Mouse (Mus musculus) forebrain, embryonic 12.5 days (tissue): Measurements from ENCODE around the gene Map6d1. TPM values are rescaled to one million over a fixed set of nuclear protein-coding genes. Genes with fewer than 3 reads are reported as not detected.

Experiments used
- ATAC-seq: fragments of 200-750 bp; cut with Nextera tagmentation; 2 replicates; pipeline ENCODE4 v1.8.0; 2017; ENCODE audit warnings: moderate TSS enrichment; ENCODE audit not compliant: low FRiP score
- H3K27ac ChIP-seq: fragments of 300-500 bp; sonication (generic); 2 replicates; pipeline ENCODE4 v1.5.1; 2016; ENCODE audit warnings: mild to moderate bottlenecking
- H3K27me3 ChIP-seq: fragments of 300-500 bp; sonication (generic); 2 replicates; pipeline ENCODE4 v1.6.1; 2016; ENCODE audit warnings: mild to moderate bottlenecking
- H3K36me3 ChIP-seq: fragments of 300-500 bp; sonication (generic); replicated peaks from 2 replicates; pipeline ENCODE4 v1.6.1; 2016; ENCODE audit warnings: mild to moderate bottlenecking
- H3K4me1 ChIP-seq: fragments of 300-500 bp; sonication (generic); 2 replicates; pipeline ENCODE4 v1.6.1; 2016
- H3K4me2 ChIP-seq: fragments of 300-500 bp; sonication (generic); 2 replicates; pipeline ENCODE4 v1.6.1; 2016; ENCODE audit warnings: mild to moderate bottlenecking, moderate library complexity
- H3K4me3 ChIP-seq: fragments of 300-500 bp; sonication (generic); replicated peaks from 2 replicates; pipeline ENCODE4 v1.5.1; 2016; ENCODE audit warnings: mild to moderate bottlenecking
- H3K9ac ChIP-seq: fragments of 300-500 bp; sonication (generic); 2 replicates; pipeline ENCODE4 v1.6.1; 2016; ENCODE audit warnings: mild to moderate bottlenecking
- H3K9me3 ChIP-seq: fragments of 300-500 bp; sonication (generic); 2 replicates; pipeline ENCODE4 v1.6.1; 2016
- WGBS: fragments of 180-500 bp; shearing (Covaris S2); methylation state at CpG from one replicate; pipeline ENCODE4 v1.1.7; 2016; 5-methylcytosine and 5-hydroxymethylcytosine counted together
- polyA plus RNA-seq: library from polyadenylated mRNA; unstranded; fragments of >200 nt; fragmentation: Nextera tagmentation; extraction: Ambion mirVana; gene quantifications from 2 replicates; pipeline ENCODE4 v1.2.1, GENCODE M21; 2016

Gene Map6d1
- 1.4 and 1.8 TPM in 2 replicates for polyA plus RNA-seq

- H3K27me3 ChIP-seq, result peaks cover 15% of the 10 kb centered on the region
- 0 out of 2 replicates have a peak, but pooled peaks cover 3% of the 10 kb centered on the region for H3K36me3 ChIP-seq
- peak within 1 kb of the TSS; percentile 87 for H3K4me2 ChIP-seq
- H3K4me3 ChIP-seq, result peak within 1 kb of the TSS; percentile 71
- under 1% methylated on average over 89 of the region's 90 CpGs for WGBS
- no peaks in the 10 kb centered on the region for H3K9me3 ChIP-seq
- 0 out of 2 replicates have a peak within 1 kb of the TSS, but pooled peaks have one; percentile 50 for H3K27ac ChIP-seq
- peaks cover 14% of the 10 kb centered on the region for H3K4me1 ChIP-seq
- peak within 1 kb of the TSS; percentile 72 for H3K9ac ChIP-seq
- ATAC-seq, result peak; percentile 88
Observed at GRCm38 (mm10) chr16:20240468-20241414, at the start of gene Map6d1. Gene Map6d1, minus strand, starts transcription at chr16:20241358.

DNA sequence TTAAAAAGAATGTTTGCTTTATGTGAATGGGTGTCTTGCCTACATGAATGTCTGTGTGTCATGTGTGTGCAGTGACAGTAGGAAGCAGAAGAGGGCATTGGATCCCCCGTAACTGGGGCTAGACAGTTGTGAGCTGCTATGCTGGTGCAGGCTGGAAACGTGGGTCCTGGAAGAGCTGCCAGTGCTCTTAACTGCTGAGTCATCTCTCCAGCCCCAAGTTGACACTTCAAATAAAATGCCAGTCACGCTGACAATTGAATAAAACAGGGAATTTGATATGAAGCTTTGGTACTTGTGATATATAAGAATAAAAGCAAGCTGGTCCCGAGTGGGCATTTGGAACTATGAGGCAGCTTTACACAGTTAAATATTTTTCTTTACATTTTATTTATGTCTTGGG is 39.1 kb upstream of the Map6d1 start:
- Histone ChIP-seq H3K9ac (no peak overlapping the region), H3K4me3 (no peak overlapping the region), H3K4me2 (no peak overlapping the region), H3K27me3 (no peaks in the 10 kb centered on the region), H3K9me3 (no peaks in the 10 kb centered on the region), H3K27ac (no peak overlapping the region), H3K36me3 (peaks cover 73% of the 10 kb centered on the region), H3K4me1 (no peaks in the 10 kb centered on the region)
- no peak for ATAC-seq
- 87% methylated on average over 4 of the region's 4 CpGs for WGBS

- Histone ChIP-seq H3K9me3 (no peaks in the 10 kb centered on the region), H3K9ac (no peak overlapping the region), H3K4me1 (no peaks in the 10 kb centered on the region), H3K36me3 (peaks cover 65% of the 10 kb centered on the region), H3K4me3 (no peak overlapping the region), H3K27me3 (no peaks in the 10 kb centered on the region), H3K4me2 (no peak overlapping the region), H3K27ac (no peak overlapping the region)
- ATAC-seq, result no peak
- whole genome bisulfite sequencing, result 95% methylated on average over 5 of the region's 5 CpGs
Observed at GRCm38 (mm10) chr16:20279395-20279794, 38.2 kb upstream of the Map6d1 start.

GRCm38 (mm10) chr16:20272994-20273393 is 31.8 kb upstream of the Map6d1 start:
- no peak for ATAC-seq
- H3K27me3 ChIP-seq, result no peaks in the 10 kb centered on the region
- WGBS, result 27% methylated on average over 3 of the region's 3 CpGs

GRCm38 (mm10) chr16:20271339-20271738 is 30.2 kb upstream of the Map6d1 start:
- no peak overlapping the region for H3K27ac ChIP-seq
- no peak overlapping the region for H3K4me2 ChIP-seq
- no peak for ATAC-seq
- no peaks in the 10 kb centered on the region for H3K9me3 ChIP-seq
- no peak overlapping the region for H3K9ac ChIP-seq
- H3K27me3 ChIP-seq, result no peaks in the 10 kb centered on the region
- WGBS, result 92% methylated on average over 4 of the region's 4 CpGs
- H3K36me3 ChIP-seq, result no peaks in the 10 kb centered on the region
- no peak overlapping the region for H3K4me3 ChIP-seq
- H3K4me1 ChIP-seq, result no peaks in the 10 kb centered on the region

More at GRCm38 (mm10) chr16:20272994-20273393, 31.8 kb upstream of the Map6d1 start:
- Histone ChIP-seq H3K9me3 (no peaks in the 10 kb centered on the region), H3K4me2 (no peak overlapping the region), H3K36me3 (peaks cover 6% of the 10 kb centered on the region), H3K9ac (no peak overlapping the region), H3K4me3 (no peak overlapping the region), H3K27ac (no peak overlapping the region), H3K4me1 (no peaks in the 10 kb centered on the region)

DNA sequence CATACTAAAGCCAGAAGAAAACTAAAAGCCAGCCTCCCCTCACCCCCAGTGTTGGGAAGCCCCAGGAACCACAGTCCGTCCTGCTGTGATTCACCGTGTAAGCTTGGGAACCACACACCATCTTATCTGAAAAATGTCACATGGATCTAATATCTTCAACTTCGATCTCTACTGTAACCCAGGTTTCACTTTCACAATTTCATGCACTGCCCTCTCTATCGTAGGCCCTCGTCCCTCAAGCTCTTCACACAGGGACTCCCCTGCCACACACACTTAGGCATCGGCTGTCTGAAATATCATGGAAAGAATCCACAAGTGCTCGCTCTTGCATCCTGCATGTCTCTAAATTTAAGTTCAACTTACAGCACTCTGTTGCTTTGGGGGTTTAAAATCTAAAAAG is 23.9 kb upstream of the Map6d1 start:
- ATAC-seq, result no peak
- 85% methylated on average over 7 of the region's 7 CpGs for WGBS
- no peak overlapping the region for H3K27ac ChIP-seq
- H3K36me3 ChIP-seq, result no peaks in the 10 kb centered on the region
- H3K4me3 ChIP-seq, result no peak overlapping the region
- H3K4me2 ChIP-seq, result no peak overlapping the region
- no peak overlapping the region for H3K9ac ChIP-seq
- no peaks in the 10 kb centered on the region for H3K9me3 ChIP-seq
- H3K27me3 ChIP-seq, result no peaks in the 10 kb centered on the region
- no peaks in the 10 kb centered on the region for H3K4me1 ChIP-seq

GRCm38 (mm10) chr16:20257926-20258325 is 16.8 kb upstream of the Map6d1 start:
- H3K4me3 ChIP-seq, result no peak overlapping the region
- H3K27me3 ChIP-seq, result no peaks in the 10 kb centered on the region
- H3K4me2 ChIP-seq, result no peak overlapping the region
- H3K36me3 ChIP-seq, result no peaks in the 10 kb centered on the region
- H3K27ac ChIP-seq, result no peak overlapping the region
- H3K9ac ChIP-seq, result no peak overlapping the region
- H3K4me1 ChIP-seq, result no peaks in the 10 kb centered on the region
- 77% methylated on average over 5 of the region's 5 CpGs for WGBS
- H3K9me3 ChIP-seq, result no peaks in the 10 kb centered on the region
- ATAC-seq, result no peak

DNA sequence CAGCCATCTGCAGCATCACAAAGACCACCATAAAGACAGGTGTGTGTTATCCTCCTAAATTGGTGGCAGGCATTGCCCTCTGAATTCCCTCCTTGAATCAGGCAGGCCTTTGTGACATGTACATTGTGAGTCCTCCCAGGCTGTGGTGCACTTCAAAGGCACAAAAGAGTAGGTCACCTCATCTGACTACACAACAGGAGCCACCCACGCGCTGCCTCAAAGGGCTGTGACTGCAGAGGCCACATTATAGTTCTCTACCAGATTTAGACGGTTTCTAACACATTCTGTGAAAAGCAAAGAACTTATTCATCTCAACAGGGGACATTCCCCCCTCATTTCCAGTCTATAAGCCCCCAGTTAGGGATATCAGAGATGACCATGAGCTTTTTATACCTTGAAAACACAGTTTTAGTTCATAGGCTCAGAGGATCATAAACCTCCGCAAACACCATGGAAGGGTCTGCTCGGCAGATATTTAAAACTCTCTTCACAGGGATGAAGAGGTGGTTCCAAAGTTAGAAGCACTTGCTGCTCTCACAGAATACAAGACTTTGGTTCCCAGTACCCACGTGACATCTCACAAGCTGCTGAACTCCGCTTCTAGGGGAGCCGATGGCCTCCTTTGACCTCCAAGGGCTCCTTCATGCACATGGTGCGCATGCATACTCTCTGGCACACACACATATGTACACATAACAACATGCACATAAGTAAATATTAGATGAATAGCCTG is 7.5 kb upstream of the Map6d1 start:
- Histone ChIP-seq H3K27me3 (no peaks in the 10 kb centered on the region), H3K4me3 (no peak overlapping the region), H3K9ac (no peak overlapping the region), H3K27ac (no peak overlapping the region), H3K4me1 (no peaks in the 10 kb centered on the region), H3K4me2 (no peak overlapping the region), H3K36me3 (no peaks in the 10 kb centered on the region), H3K9me3 (no peaks in the 10 kb centered on the region)
- 82% methylated on average over 9 of the region's 9 CpGs for WGBS
- no peak for ATAC-seq

GRCm38 (mm10) chr16:20247103-20247502 is 5.9 kb upstream of the Map6d1 start:
- ATAC-seq, result no peak
- Histone ChIP-seq H3K36me3 (no peaks in the 10 kb centered on the region), H3K27me3 (peaks cover 5% of the 10 kb centered on the region; the same call in 1 of the 2 replicates), H3K27ac (no peak overlapping the region), H3K4me1 (no peaks in the 10 kb centered on the region), H3K9ac (no peak overlapping the region), H3K4me2 (no peak overlapping the region), H3K9me3 (no peaks in the 10 kb centered on the region), H3K4me3 (no peak overlapping the region)

GRCm38 (mm10) chr16:20238646-20239045 is 2.5 kb downstream of the Map6d1 start:
- ATAC-seq, result no peak
- Histone ChIP-seq H3K9ac (no peak overlapping the region), H3K27me3 (peaks cover 15% of the 10 kb centered on the region), H3K4me2 (no peak overlapping the region), H3K4me1 (peaks cover 14% of the 10 kb centered on the region), H3K27ac (no peak overlapping the region), H3K36me3 (peaks cover 16% of the 10 kb centered on the region), H3K9me3 (no peaks in the 10 kb centered on the region), H3K4me3 (no peak overlapping the region)
- 94% methylated on average over 4 of the region's 4 CpGs for WGBS

GRCm38 (mm10) chr16:20237426-20237825 is 3.7 kb downstream of the Map6d1 start:
- Histone ChIP-seq H3K27ac (no peak overlapping the region), H3K4me2 (no peak overlapping the region), H3K4me1 (peaks cover 14% of the 10 kb centered on the region), H3K9ac (no peak overlapping the region), H3K4me3 (no peak overlapping the region), H3K36me3 (peaks cover 24% of the 10 kb centered on the region), H3K9me3 (no peaks in the 10 kb centered on the region), H3K27me3 (peaks cover 13% of the 10 kb centered on the region)
- WGBS, result 51% methylated on average over 4 of the region's 4 CpGs
- no peak for ATAC-seq

DNA sequence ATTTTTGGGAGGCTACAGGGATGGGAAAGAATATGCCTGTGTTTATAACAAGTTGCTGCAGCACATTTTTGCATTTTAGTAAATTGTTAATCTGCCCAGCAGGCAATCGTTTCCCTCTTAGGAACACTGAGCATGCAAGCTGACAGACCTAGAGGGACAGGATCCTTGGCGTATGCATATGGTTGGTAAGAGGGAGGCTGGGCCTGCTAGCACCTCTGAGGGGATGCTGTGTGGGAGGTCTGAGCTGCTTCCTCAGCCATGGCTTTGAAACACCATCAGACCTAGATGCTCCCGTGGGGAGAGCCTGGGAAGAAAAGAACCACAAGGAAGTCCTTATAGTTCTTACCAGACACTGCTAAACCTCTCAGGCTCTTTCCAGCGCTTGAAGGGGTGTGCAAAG is 6.8 kb downstream of the Map6d1 start:
- Histone ChIP-seq H3K27ac (no peak overlapping the region), H3K4me2 (no peak overlapping the region), H3K9me3 (no peaks in the 10 kb centered on the region), H3K4me3 (no peak overlapping the region), H3K9ac (no peak overlapping the region), H3K4me1 (peaks cover 6% of the 10 kb centered on the region), H3K27me3 (peaks cover 2% of the 10 kb centered on the region; the same call in 1 of the 2 replicates), H3K36me3 (peaks cover 50% of the 10 kb centered on the region)
- WGBS, result 76% methylated on average over 4 of the region's 4 CpGs
- ATAC-seq, result no peak
